Mouse (Mus musculus): Measurements from ENCODE around the gene Ccdc80. TPM values are rescaled to one million over a fixed set of nuclear protein-coding genes. Genes with fewer than 3 reads are reported as not detected.

The Ccdc80 gene
- total RNA-seq, 2 experiments from 2014 or later: 18.7 to 21.8 TPM

GRCm38 (mm10) chr16:45095030-45095429 is 1.8 kb downstream of the Ccdc80 start:
- DNase-seq: no peak
- intact Hi-C loops (cut with DNase I): loop anchor here (10.0 kb wide), 1 partner anchor 370 kb away; the partner anchor contains the start of gene Nepro
- Histone ChIP-seq H3K27ac (peak overlapping the region; percentile 76), H3K4me3 (peak overlapping the region; percentile 72)
- TF ChIP-seq CTCF (IDR thresholded peaks at IDR 0.05): no peak

DNA sequence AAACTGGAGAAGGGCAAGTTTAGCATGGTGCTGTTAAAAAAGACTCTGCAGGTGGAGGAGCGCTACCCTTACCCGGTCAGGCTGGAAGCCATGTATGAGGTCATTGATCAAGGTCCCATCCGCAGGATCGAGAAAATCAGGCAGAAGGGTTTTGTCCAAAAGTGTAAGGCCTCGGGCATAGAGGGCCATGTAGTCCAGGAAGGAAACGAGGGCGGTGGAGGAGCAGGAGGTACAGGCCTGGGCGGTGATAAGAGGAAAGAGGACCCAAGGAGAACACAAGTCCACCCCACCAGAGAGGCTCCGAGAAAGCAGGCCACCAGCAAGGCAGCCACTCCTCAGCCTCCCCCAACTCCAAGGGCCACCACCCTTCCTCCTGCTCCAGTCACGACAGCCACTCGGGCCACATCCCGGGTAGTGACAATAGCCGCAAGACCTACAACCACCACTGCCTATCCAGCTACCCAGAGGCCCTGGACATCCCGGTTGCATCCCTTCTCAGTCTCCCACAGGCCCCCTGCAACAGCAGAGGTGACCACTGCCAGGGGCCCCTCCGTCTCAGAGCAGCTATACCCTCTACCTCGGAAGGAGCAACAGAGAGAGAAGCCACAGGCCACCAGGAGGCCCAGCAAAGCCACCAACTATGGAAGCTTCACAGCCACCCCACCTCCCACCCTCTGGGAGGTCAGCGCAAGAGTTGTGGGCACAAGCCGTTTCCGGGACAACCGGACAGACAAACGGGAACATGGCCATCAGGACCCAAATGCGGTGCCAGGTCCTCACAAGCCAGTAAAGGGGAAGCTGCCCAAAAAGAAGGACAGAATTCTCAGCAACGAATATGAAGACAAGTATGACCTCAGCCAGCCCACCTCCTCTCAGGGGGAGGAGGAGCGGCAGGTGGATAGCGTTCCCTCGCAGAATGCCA is 2.6 kb downstream of the Ccdc80 start:
- Histone ChIP-seq H3K4me3 (peak overlapping the region; percentile 72), H3K27ac (peak overlapping the region; percentile 76)
- intact Hi-C loops (cut with DNase I): loop anchor here (10.0 kb wide), 1 partner anchor 371 kb away; the partner anchor contains the start of gene Nepro
- DNase-seq: no peak
- no peak for TF ChIP-seq CTCF (IDR thresholded peaks at IDR 0.05)

DNA sequence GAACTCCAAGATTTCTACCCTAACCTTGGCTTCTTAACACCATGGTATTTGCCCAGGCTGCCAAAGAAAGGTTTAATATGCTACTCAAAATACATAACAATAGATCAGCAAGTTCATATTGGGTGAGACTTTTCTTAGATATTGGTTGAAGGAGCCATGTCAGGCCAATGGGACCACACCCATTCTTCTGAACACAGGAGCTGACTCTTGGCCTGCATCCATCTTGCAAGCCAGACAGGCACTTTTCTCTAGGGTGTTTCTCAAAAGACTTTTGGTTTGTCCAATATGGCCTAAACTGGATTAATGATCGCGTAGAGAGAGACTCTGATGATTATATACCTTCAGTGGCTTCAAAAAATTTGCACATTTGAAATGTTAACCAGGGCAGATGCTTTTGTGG is 4.3 kb downstream of the Ccdc80 start:
- H3K4me3 ChIP-seq: peak overlapping the region; percentile 72
- peak; percentile 50 for DNase-seq
- TF ChIP-seq CTCF (IDR thresholded peaks at IDR 0.05): no peak
- peak overlapping the region; percentile 76; the same call in 1 of the 2 replicates for H3K27ac ChIP-seq
- intact Hi-C loops (cut with DNase I): loop anchor here (10.0 kb wide), 1 partner anchor 373 kb away; the partner anchor contains the start of gene Nepro

DNA sequence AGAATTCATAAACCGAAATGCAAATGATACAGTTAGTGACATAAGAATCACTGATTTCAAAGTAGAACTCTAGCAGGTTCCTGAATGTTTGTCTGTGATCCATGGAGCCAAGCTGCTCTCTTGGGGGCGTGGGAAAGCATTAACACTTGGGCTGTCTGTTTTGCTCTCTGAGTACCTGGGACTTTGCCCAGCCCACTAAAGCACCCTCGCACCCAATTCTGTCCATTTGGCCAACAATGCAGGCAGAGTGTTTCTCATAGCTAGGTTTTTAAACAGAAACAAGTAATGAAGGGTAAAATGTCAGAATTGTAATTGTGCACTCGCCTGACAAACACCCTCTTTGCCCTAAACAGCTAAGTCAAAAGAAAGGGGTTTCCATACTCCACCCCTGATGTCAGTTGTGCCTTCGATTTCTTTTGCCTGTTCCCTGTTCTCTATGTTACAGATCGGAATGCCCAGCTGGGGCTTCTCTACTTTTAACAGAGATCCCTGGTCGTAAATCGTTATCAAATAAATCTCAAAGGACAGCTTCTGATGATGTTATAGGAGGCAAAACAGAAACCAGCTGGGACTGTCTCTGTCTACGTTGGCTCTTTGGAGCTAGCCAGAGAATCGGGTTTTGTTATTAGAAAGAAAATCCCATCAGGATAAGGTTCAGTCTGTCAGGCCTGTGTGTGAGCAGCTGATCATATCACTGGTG is 5.1 kb downstream of the Ccdc80 start:
- intact Hi-C loops (cut with DNase I): loop anchor here (10.0 kb wide), 1 partner anchor 374 kb away; the partner anchor contains the start of gene Nepro
- TF ChIP-seq CTCF (IDR thresholded peaks at IDR 0.05): no peak
- no peak for DNase-seq
- Histone ChIP-seq H3K4me3 (peak overlapping the region; percentile 72), H3K27ac (peak overlapping the region; percentile 54; the same call in 1 of the 2 replicates)

GRCm38 (mm10) chr16:45098886-45099210 is 5.6 kb downstream of the Ccdc80 start:
- TF ChIP-seq CTCF (IDR thresholded peaks at IDR 0.05): no peak

GRCm38 (mm10) chr16:45100892-45101291 is 7.7 kb downstream of the Ccdc80 start:
- Histone ChIP-seq H3K4me3 (no peak overlapping the region), H3K27ac (no peak overlapping the region)
- TF ChIP-seq CTCF (IDR thresholded peaks at IDR 0.05): no peak
- DNase-seq: no peak
- intact Hi-C loops (cut with DNase I): no loop called here

More at GRCm38 (mm10) chr16:45098886-45099210, 5.6 kb downstream of the Ccdc80 start:
- Histone ChIP-seq H3K4me3 (peak overlapping the region; percentile 72), H3K27ac (peak overlapping the region; percentile 54; the same call in 1 of the 2 replicates)
- no peak for DNase-seq
- intact Hi-C loops (cut with DNase I): loop anchor here (10.0 kb wide), 1 partner anchor 374 kb away; the partner anchor contains the start of gene Nepro

DNA sequence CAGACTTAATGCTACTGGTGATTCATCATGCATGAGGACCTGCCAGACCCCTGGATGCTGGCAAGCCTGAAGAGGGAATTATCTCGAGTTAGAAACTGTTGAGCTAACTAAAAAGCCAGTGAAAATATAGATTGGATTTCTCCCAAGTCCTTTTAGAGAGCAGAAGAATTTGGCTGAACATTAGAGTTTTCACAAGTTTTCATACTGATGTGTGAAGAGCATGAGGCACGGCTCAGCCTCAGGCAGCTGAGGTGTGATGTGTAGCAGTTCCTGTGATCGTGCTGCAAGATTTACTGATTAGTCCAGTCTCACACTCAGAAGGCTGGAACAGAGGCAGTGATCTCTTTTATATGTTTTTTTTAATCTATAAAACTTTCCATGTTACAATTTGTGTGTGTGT is 11.8 kb downstream of the Ccdc80 start:
- no peak for DNase-seq
- intact Hi-C loops (cut with DNase I): no loop called here
- no peak for TF ChIP-seq CTCF (IDR thresholded peaks at IDR 0.05)
- no peak overlapping the region for H3K27ac ChIP-seq
- H3K4me3 ChIP-seq: no peak overlapping the region

GRCm38 (mm10) chr16:45108203-45108878 is 15.1 kb downstream of the Ccdc80 start:
- no peak for TF ChIP-seq CTCF (IDR thresholded peaks at IDR 0.05)
- H3K27ac ChIP-seq: no peak overlapping the region
- H3K4me3 ChIP-seq: no peak overlapping the region
- intact Hi-C loops (cut with DNase I): no loop called here
- no peak for DNase-seq

- no peak for TF ChIP-seq CTCF (IDR thresholded peaks at IDR 0.05)
- Histone ChIP-seq H3K27ac (peak overlapping the region; percentile 12), H3K4me3 (no peak overlapping the region)
- DNase-seq: peak; percentile 77
- intact Hi-C loops (cut with DNase I): no loop called here
These were observed 17.3 kb downstream of the Ccdc80 start for GRCm38 (mm10) chr16:45110498-45110897.

- Histone ChIP-seq H3K27ac (no peak overlapping the region), H3K4me3 (no peak overlapping the region)
- DNase-seq: no peak
- no peak for TF ChIP-seq CTCF (IDR thresholded peaks at IDR 0.05)
- intact Hi-C loops (cut with DNase I): no loop called here
These were observed 24.0 kb downstream of the Ccdc80 start for GRCm38 (mm10) chr16:45117200-45117599.

GRCm38 (mm10) chr16:45118760-45119159 is 25.6 kb downstream of the Ccdc80 start:
- Histone ChIP-seq H3K4me3 (no peak overlapping the region), H3K27ac (no peak overlapping the region)
- DNase-seq: no peak
- no peak for TF ChIP-seq CTCF (IDR thresholded peaks at IDR 0.05)
- intact Hi-C loops (cut with DNase I): no loop called here

- intact Hi-C loops (cut with DNase I): loop anchor here (10.0 kb wide), 1 partner anchor 356 kb away; the partner anchor contains the start of gene Cd200r1
- peak overlapping the region; percentile 58 for H3K27ac ChIP-seq
- peak; percentile 80 for DNase-seq
- TF ChIP-seq CTCF (IDR thresholded peaks at IDR 0.05): no peak
- H3K4me3 ChIP-seq: no peak overlapping the region
These were observed 27.7 kb downstream of the Ccdc80 start for GRCm38 (mm10) chr16:45120844-45121425.
